Mouse (Mus musculus) lung, adult 2 months (tissue): ENCODE data around the gene Stxbp1.

Source experiments
- CTCF ChIP-seq: fragments of 200-500 bp; IDR thresholded peaks from 2 replicates; pipeline ENCODE4 v1.5.1; 2011; ENCODE audit warnings: mild to moderate bottlenecking, low read length, control low read depth; ENCODE audit not compliant: insufficient read depth
- POLR2A ChIP-seq: fragments of 200-500 bp; IDR thresholded peaks from 2 replicates; pipeline ENCODE4 v1.6.1; 2011; ENCODE audit warnings: low read depth, mild to moderate bottlenecking, control low read depth, low read length, borderline replicate concordance; ENCODE audit errors: extremely low read depth

DNA sequence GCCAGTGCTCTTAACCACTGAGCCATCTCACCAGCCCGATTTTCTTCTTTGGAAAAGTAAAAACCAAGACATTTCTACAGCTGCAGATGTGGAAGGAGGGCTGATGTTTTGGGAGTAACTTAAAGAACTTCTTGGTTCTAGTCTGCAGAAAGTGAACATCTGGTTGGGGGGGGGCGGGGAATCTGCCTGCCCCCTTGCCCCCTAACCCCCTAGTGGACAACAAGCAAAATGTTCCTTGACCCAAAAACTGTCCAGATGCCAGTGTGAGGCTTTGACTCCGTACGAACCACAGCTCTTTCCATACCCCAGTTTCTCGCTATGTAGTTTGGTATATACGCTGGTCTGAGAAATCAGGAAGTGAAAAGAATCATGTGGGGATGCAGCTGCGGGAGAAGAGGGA, 96.8 kb downstream of the Stxbp1 start:
- TF ChIP-seq CTCF (no peak), POLR2A (no peak)
